Mouse (Mus musculus) ovary, postnatal 10 days (tissue): ENCODE measurements around the gene Kdm4c.
"Not testable (repeated sequence)": the region's sequence is repeated elsewhere in the genome, so short reads cannot be mapped to it uniquely, and the experiment has no call there.

Experiments used
- DNase-seq: peaks from one replicate; pipeline ENCODE4 v3.0.0; 2022; ENCODE audit warnings: low spot score

Gene Kdm4c

DNA sequence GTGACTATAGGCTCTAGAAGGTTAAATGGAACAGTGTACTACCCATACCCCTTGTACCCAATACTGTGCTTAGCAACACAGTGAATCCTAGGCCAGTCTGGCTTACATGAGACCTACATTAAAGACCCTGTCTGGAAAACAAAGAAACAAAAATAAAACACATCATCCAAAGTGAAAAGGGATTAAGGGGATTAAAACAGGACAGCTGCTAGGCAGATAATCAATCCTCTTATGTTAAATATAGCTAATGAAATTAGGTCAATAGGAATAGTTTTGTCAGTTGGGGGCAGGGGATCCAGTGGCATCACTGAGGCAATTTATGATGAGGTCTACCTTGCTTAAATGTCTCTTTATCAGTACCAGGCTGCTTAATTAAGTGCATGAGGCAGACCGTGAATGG, at the start of gene Kdm4c:
Gene Kdm4c (plus strand): TSS at position 322 of the 400 bp plus-strand sequence.
- no peak for DNase-seq

DNA sequence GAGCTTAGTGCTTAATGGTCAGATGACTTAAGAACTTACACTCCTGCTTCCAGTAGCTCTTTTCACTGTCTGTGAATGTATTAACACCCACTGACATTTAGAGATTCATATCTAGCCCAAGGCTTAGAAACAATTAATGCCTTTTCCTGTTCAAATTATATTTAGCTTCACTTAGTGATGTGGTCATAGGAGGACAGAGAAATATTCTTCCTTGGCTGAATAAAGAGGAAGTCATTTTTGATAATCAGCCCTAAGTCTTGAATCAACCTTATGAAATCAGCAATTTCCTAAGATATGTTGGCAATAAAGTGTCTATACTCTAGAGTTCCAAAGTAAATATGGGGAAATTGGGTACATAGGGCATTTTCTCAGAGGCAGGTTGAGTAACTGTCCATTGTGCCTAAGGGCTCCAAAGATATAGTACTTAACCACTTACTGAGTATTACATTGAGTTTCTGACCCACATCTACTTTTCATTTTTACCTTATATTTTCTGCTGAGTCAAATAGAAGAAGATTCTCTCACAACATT, 41.0 kb upstream of the Kdm4c start:
- DNase-seq = no peak

DNA sequence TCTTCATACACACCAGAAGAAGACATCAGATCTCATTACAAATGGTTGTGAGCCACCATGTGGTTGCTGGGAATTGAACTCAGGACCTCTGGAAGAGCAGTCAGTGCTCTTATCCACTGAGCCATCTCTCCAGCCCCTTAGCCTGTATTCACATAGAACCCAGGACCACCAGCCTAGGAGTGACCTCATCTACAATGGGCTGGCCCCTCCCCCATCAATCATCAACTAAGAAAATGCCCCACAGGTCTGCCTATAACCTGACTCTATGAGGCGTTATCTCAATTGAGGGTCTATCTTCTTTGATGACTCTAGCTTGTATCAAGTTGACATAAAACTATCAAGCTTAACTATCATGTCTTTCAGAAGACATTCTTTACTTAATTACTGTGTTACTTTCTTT, 20.5 kb upstream of the Kdm4c start:
- not testable (repeated sequence) for DNase-seq

DNA sequence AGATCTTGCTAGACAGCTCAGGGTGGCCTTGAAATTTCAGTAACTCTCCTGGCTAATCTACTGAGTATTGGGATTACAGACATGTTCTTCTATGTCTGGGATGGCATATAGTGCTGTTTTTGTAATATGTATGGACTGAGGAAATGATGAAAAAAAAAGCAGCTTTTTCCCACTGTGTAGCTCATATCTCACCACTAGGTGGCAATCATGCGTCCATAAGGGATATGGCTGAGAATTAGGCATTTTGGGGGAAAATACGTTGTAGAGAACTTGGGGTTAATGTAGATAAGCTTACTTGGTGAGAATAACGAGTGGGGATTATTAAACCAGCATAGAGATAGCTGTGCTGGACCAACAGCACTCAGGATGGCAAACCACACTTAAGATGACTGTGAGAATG, 19.9 kb upstream of the Kdm4c start:
- DNase-seq = no peak

GRCm38 (mm10) chr4:74224210-74224609, 18.1 kb upstream of the Kdm4c start:
- DNase-seq = no peak

GRCm38 (mm10) chr4:74230994-74231393, 11.3 kb upstream of the Kdm4c start:
- DNase-seq = no peak

GRCm38 (mm10) chr4:74231405-74231804, 10.9 kb upstream of the Kdm4c start:
- DNase-seq = no peak

GRCm38 (mm10) chr4:74233534-74233933, 8.8 kb upstream of the Kdm4c start:
- DNase-seq = no peak

DNA sequence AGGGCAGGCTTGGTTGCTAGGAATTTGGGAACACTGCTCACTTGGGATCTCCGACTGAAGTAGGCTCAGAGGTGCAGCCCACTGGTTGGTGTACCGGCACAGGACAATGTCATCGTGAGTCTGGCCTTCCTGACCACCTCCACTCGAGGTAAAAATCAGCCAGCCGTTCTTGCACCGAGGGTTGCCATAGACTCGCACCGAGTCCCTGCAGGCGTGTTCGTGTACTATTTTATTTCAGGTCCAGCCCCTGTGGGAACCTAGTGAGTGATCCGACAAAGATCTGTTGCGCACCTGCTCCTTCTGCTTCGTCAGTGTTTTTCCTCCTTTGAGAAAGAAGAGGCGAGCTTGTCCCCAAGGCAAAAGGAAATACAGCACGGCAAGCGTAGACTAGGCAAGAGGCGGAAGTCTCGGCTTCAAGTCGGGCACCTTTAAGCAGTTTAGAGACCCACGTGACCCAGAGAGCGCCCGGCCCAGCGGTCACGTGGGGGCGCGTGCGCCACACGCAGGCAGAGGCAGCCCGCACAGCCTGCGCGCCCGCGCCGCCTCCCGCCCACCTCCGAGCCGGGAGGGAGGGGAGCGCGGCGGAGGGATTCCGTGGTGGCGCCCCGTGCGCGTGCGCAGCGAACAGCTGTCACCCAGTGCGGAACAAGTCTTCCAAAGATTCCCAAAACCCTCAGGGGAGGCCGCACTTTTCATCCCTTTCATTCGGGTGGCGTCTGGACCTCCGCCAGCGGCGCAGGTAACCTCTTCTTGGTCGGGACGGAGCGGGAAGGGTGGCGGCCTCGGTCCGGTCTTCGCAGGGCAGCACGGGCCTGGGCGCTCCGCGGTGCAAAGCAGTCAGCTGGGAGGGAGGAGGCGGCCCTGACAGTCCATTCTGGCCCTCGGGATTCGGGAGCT, 9.3 kb downstream of the Kdm4c start:
- peak; percentile 90 for DNase-seq

DNA sequence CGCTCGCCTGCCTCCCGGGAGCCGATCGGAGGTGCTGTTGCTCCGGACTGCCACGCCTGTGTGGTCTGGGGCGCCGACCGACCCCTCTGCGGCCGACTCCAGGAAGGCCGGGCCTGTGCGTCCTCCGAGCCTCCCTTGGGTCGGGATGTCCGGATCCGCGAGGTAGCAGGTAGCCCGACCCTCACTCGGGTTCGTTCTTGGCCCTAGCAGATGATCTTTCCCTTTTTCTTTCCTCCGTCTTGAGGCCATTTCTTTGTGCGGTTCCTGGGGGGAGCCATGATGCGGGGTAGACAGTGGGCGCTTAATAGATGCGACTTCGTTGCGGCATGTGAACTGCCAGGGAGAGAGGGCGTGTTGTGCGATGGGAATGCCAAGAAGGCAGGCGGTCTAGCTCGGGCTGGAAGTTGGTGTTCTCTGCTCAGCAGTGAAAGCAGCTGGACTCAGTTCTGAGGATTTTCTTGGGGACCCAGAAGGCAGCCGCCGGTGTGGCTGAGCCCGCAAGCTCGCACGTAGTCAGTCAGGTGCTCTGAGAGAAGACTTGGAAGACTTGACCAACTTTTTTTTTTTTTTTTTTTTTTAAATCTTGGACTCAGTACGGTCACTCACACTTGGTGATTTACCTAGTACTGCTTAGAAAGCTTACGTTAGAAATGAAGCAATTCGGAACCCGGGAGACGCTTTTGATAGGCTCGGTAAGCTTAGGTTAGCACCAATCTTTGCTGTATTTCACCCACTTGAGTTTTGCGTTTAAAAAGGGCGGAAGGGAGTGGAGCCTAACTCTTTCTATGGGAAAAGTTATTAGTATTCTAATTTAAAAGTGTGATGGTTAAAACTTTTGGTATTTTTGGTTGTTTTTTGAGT, 10.2 kb downstream of the Kdm4c start:
- DNase-seq = peak; percentile 52

- no peak for DNase-seq
Measured at GRCm38 (mm10) chr4:74257882-74258281, 15.6 kb downstream of the Kdm4c start.

GRCm38 (mm10) chr4:74258538-74258937, 16.2 kb downstream of the Kdm4c start:
- DNase-seq = no peak

DNA sequence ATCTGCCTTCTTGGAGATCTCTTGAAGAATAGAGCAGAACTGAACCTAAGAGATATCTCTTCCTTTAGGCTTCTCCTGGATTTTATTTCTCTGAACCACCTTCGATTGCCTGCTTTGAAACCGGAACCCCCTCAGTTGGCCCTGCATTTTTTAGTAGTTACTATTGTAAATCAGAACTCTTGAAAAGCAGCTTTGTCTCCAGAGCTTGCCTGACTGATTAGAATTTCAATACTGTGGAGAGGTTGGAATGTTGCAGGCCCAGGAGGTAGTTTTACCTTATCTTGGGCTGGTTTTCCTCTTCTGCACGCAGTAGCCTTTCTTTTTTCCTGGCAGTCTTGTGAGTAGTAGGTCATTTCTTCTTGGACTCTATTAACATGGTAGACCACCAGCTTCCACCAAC, 17.0 kb downstream of the Kdm4c start:
- DNase-seq = no peak

DNA sequence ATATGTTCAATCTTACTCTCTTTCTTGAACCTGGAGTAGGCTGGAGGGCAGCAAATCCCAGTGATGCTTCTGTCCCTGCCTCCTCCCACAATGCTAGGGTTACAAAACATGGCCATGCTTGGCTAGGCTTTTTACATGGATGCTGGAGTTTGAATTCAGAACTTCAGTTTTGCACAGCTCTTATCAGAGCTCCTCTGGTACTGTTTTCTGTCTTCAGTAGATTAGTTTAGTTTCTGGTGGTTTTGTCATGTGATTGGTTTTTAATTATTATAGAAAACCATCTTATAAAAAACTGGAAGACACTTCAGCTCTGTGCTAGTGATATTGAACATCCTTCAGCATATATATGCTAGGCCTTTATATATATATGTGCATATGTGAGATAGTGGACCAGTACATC, 19.6 kb downstream of the Kdm4c start:
- no peak for DNase-seq

- no peak for DNase-seq
Measured at GRCm38 (mm10) chr4:74264428-74264955, 22.2 kb downstream of the Kdm4c start.

- no peak for DNase-seq
Measured at GRCm38 (mm10) chr4:74271180-74271579, 28.9 kb downstream of the Kdm4c start.

DNA sequence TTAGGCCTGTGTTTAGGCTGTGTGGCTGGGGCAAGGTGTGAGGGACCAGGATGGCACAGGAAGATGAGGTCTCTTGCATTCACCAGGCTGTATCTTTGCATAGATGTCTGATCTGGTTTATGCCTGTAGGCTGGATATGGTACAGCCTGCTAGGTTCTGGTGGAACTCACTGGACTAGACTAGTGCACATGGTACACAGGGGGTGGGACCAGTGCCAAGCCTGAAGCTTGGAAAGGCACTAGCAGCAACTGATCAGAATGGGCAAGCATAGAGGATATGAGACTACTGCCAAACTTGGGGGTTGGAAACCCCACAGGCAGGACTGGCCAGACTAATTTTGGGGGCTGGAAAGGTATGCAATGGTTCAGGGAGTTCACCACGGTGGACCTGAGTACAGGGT, 35.2 kb downstream of the Kdm4c start:
- DNase-seq = no peak

DNA sequence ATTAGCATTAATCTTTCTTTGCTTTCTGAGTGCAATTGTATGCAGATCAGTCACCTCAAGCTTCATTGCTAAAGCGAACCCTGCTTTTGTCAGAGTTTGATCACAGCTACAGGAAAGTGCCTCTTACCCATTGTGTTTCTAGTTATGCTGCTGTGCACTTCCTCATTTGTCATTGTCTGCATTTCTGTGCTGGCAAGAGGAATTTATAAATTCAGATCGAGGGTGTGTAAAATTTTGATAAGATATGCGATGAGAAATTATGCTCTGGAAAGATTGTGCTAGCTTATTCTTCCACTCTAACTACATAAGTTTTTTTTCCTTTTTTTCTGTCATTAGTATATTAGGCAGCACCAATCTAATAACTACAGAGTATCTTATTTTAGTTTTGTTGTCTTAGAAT, 37.9 kb downstream of the Kdm4c start:
- DNase-seq = no peak

DNA sequence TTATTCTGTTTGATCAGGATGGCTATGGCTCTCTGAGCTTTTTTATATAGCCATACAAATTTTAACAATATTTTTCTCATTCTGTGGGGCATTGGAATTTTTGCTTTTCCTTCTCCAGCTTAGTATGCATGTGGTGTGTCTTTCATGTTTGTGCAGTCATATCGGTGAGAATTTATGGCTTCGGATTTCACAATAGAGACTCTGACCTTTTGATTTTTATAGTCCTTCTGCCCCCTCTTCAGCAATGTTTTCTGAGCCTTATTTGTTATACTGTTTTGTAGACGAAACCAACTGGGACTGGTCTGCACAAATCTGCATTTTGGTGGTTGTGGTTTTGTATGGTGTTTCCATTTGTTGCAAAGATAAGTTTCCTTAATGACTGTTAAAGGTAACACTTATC, 45.6 kb downstream of the Kdm4c start:
- DNase-seq = no peak

DNA sequence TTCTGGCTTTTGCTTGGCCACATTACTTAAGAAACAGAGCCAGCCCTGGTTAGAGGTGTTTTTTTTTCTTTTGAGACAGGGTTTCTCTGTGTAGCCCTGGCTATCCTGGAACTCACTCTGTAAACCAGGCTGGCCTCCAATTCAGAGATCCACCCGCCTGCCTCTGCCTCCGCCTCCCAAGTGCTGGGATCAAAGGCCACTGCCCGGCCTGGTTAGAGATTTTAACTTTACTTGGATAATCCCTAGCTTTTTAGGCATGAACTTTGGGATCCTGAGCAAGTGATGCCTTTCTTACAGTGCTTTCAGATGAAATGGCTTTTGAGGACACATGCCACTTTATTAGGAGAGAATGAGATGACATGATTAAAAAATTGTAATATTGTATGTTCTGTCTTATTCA, 52.4 kb downstream of the Kdm4c start:
- DNase-seq = no peak

DNA sequence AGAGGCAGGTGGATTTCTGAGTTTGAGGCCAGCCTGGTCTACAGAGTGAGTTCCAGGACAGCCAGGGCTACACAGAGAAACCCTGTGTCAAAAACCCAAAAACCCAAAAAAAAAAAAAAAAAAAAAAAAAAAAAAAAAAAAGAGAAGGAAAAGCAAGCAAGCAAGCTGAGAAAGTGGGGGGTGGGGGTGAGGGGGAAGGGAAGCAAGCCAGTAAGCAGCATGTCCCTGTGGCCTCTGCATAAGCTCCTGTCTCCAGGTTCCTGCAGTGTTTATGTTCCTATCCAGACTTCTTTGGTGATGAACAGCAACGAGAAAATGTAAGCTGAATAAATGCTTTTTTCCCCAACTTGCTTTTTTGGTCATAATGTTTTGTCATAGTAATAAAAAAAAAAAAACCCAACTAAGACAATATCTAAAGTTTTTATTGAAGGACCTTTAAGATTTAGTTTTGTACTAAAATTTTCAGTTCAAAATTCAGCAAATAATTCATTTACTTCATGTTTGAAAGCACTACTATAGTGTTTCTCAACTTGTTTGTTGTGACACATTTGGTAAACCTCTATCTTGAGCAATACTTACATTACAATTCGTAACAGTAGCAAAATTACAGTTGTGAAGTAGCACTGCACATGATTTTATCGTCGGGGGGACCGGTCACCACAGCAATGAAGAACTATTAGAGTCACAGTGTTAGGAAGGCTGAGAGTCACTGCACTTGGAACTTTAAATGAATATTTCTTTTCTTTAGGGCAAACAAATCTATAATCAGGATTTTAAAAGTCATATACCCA, 63.2 kb downstream of the Kdm4c start:
- no peak for DNase-seq

DNA sequence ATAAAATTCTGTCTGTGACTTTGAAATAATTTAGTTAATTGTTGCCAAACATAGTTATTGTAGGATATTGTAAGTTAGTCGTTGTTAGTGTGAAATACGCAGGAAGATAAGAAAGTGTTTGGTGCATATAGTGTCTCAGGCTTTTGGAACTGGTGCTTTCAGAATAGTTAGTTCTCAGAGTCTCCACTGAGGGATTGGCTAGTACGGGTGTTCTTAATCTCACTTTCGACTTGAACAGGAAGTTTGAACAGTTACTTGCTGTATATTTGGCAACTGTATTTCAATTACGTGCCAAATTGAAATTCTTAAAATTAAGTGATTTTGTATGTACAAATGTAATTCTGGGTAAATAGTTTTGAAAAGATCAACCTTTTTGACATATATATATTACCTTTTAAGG, 68.8 kb downstream of the Kdm4c start:
- DNase-seq = no peak
